In genomic region chr2:160583506-160583905, GRCm38 (mm10) we compare ENCODE assay signal across 24 mouse cellular contexts.
"Had no signal": no experiment of that assay in that cellular context is flagged by ENCODE, and none has a peak within 500 bp of the region (broad histone marks: within the 10 kb centered on the region; RNA-seq: fewer than 3 reads in every experiment).

No protein-coding gene starts in this region.

- ATAC-seq: hindbrain, embryonic 16.5 days; inflammation-experienced regulatory T-cells, adult 6 months; intestine, embryonic 15.5 days; intestine, postnatal 0 days had no signal

- DNase-seq: gastrocnemius, adult 2 months; gastrocnemius, postnatal 10 days; gastrocnemius, postnatal 25 days; heart, adult 2 months; heart, postnatal 4 days; kidney, adult 18-20 months; kidney, adult 8-10 months; kidney, postnatal 10 days; kidney, postnatal 25 days; kidney, postnatal 4 days; liver had no signal

- H3K9me3 ChIP-seq: heart, embryonic 13.5 days; heart, embryonic 15.5 days; intestine, embryonic 15.5 days; limb, embryonic 10.5 days; limb, embryonic 12.5 days had no signal

- H3K9ac ChIP-seq: heart, embryonic 13.5 days; heart, embryonic 15.5 days; hindbrain, embryonic 14.5 days; intestine, embryonic 15.5 days; limb, embryonic 12.5 days had no signal

- H3K27ac ChIP-seq: gastrocnemius, adult 2 months; heart, adult 2 months; heart, embryonic 13.5 days; heart, embryonic 15.5 days; hindbrain, embryonic 14.5 days; intestine, embryonic 15.5 days; layer of hippocampus, adult 2 months; left cerebral cortex, adult 2 months; limb, embryonic 10.5 days; limb, embryonic 12.5 days had no signal

- H3K36me3 ChIP-seq: heart, embryonic 13.5 days; heart, embryonic 15.5 days; intestine, embryonic 15.5 days; limb, embryonic 10.5 days; limb, embryonic 12.5 days had no signal

- H3K4me2 ChIP-seq: heart, embryonic 11.5 days; heart, embryonic 13.5 days; heart, embryonic 15.5 days; hindbrain, embryonic 14.5 days; intestine, embryonic 15.5 days; limb, embryonic 12.5 days; liver, embryonic 11.5 days had no signal

- H3K4me3 ChIP-seq: gastrocnemius, adult 2 months; heart, adult 2 months; heart, embryonic 13.5 days; heart, embryonic 15.5 days; intestine, embryonic 15.5 days; layer of hippocampus, adult 2 months; left cerebral cortex, adult 2 months; limb, embryonic 10.5 days; limb, embryonic 12.5 days had no signal

- H3K4me1 ChIP-seq: heart, embryonic 13.5 days; heart, embryonic 15.5 days had no signal
